Mouse (Mus musculus): ENCODE results near the gene Plcb1.
A peak's percentile ranks its signal among the peaks of the same experiment; 100 is the strongest.

The Plcb1 gene

DNA sequence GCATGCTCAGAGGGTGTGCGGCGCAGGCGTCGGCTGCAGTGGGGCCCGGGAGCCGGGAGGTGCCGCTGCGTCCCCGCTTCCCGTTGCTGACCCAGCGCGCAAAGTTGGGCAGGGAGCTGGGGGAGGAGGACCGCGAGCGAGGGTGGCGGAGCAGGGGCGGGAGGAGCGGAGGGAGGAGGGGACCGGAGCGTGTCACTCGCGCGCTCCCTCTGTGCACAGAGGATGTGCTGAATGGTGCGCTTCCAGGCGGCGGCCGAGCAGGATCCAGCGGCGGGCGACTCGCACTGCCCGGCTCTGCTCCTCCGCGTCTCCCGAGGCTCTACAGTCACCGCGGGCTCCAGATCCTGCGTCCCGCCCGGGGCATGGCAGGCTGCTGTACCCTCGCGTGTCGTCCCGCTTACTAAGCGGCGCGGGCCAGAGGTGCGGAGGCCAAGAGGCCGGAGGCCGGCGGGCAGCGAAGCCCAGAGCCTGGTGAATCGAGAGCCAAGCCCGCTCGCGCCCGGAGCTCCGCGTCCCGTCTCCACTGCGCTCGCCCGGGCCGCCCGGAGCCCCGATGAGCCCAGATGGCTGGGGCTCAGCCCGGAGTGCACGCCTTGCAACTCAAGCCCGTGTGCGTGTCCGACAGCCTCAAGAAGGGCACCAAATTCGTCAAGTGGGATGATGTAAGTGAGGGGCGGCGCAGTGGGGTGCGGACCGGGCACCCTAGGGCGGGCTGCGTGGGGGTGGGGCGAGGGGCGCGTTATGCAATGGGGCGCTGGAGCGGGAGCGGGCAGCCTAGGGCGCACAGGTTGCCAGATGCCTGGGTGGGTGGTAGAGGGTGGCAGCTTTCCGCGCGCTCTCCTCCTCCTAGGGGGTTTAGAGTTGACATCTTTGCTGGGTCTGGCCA lies at the start of gene Plcb1:
TSS of gene Plcb1 (plus strand) at position 98 of the 886 bp plus-strand sequence.
- DNase-seq (ENCODE audit: extremely low spot score, low spot score), result peak; percentile 88

DNA sequence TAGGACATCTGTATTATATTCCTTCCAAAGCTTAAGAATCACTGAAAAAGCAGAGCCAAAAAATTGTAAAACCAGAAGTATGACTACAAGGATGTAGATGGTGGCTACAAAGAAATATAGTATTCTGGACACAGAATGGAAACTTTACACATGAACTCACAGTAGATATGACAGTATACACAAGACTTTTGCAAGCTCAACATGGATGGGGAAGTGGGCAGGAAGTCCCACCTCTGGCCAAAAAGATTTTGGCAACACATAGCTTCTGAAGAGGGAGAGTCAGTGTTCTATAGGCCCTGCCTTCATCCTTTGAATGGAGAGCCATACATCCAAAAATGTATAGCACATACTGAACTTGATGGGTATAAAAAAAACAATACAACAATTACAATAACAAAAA lies 30.3 kb upstream of the Plcb1 start:
- DNase-seq (ENCODE audit: extremely low spot score, low spot score), result no peak

- no peak for DNase-seq (ENCODE audit: extremely low spot score, low spot score)
These were observed 29.8 kb upstream of the Plcb1 start for GRCm38 (mm10) chr2:134756086-134756485.

DNA sequence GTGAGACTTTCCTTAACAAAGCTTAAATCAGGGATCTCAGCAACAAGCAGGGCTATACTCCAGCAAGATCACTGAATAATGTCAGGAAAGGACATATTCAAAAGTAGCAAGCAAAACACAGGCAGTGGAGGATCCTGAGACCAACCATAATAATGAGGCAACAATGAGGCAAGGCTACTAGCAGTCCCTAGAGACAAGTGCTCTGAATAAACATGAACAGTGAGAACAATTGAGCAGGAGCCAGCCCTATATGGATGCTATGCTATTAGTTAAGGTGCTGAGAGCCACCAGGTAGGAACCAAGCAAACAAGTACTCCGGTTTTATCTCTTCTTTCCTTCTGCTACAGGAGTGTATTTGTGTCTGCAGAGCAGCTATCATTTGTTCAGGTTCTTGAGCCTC lies 24.8 kb upstream of the Plcb1 start:
- DNase-seq (ENCODE audit: extremely low spot score, low spot score), result no peak

GRCm38 (mm10) chr2:134763406-134763990 lies 22.4 kb upstream of the Plcb1 start:
- DNase-seq (ENCODE audit: extremely low spot score, low spot score), result no peak

DNA sequence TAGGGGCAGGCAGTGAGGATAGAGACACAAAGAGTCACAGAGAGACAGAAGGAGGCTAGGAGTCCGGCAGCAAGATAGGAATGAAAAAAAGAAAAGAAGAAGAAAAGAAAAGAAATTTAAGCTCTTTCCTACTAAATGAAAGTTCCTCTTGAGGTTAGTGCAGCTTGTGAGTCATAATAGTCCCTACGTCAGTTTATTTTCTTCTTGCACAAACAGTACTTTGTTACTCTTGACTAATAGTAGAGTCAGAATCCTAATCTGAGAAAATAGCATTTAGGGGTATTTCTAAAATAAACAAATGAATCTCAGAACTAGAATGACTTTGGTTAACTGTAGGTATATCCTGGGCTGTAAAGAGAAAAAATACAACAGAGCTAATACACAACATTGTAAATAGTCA lies 21.4 kb upstream of the Plcb1 start:
- DNase-seq (ENCODE audit: extremely low spot score, low spot score), result no peak

DNA sequence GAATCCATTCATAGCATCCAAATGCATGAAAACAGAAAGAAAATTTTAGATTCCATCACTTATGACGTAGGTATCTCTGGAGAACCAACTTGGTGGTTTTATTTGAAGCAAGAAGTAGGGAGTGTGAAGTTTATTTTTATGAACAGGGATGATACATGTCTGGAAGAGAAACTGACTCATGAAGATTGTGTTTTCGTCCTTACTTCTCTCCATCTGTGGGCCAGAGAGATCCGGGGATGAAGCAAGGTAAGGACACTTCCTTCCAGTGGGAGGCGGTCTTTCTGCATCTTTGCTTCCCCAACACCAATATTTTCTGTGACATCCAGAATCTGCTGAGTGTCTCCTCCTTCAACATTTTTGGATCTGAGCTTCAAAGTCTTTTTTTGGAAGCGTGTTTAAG lies 6.0 kb upstream of the Plcb1 start:
- no peak for DNase-seq (ENCODE audit: extremely low spot score, low spot score)

DNA sequence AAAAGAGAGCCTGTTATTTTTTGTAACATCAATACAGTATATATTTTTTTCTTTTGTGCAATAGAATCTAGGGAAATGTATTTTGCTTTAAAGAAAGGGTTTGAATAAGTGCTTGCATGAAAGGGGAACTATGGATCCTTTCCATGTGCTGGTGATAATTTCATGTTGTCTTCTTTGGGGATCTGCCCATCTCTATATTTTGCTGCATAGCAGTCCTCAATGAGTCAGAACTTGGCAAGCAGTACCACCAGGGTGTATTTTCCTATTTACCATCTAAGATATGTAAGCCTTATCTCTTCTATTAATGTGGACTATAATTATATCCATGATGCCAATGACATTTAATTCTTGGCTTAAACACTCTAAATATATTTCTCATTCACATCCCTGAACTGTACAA lies 5.6 kb upstream of the Plcb1 start:
- no peak for DNase-seq (ENCODE audit: extremely low spot score, low spot score)

- peak; percentile 37 for DNase-seq (ENCODE audit: extremely low spot score, low spot score)
These were observed 986 bp downstream of the Plcb1 start for GRCm38 (mm10) chr2:134786856-134787250.

DNA sequence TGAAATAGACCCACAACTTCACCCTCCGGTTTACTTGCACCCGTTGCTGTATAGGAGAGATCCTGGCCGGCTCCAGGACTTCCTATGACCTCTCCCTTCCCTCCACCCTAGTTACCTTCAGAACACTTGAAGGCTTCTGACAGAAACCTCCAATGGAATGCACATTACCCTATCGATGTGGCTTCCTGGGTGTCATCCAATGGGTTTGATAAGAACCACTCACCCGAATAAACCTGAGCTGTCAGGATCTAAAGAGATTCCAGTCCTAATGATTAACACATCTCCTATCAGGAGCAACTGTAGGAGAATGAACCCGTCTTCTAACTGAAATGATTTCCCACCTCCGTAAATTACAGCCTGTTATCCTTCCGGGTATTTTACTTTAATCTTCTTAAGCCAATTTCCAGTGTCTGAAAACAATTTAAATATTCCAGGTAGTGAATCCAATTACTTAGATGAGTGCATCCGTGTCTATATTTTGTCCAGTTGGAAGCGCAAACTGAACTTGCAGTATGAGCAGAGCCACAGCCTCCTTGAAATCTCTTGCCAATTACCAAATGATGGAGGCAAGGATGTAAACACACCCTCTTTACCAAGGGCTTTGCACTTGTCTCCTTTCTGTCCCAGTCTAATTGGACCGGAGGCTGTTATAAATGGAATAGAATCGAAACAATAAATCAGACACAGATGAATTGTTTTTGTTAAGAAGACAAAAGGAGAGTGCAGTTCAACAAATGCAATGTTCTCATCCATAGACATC lies 1.6 kb downstream of the Plcb1 start:
- DNase-seq (ENCODE audit: extremely low spot score, low spot score), result no peak

DNA sequence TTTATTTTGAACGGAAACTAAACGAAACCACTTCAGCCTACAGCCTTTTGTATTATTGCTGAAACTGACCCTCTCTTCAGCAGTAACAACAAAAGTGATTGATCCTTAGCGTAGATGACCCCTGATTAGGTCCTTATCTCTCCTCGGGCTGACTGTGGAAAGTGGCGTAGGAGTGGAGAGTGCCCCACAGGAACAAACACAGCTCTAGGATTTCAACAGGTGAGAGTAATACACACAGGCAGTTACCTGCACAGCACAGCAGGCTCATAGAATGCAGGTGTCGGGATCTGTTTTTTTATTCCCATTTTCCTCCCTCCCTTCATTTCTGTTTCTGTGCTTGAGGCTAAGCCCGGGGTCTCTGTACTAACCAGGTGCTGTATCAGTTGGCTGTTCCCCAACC lies 7.1 kb downstream of the Plcb1 start:
- no peak for DNase-seq (ENCODE audit: extremely low spot score, low spot score)

GRCm38 (mm10) chr2:134800226-134800625 lies 14.4 kb downstream of the Plcb1 start:
- DNase-seq (ENCODE audit: extremely low spot score, low spot score), result no peak

GRCm38 (mm10) chr2:134816383-134816782 lies 30.5 kb downstream of the Plcb1 start:
- no peak for DNase-seq (ENCODE audit: extremely low spot score, low spot score)

DNA sequence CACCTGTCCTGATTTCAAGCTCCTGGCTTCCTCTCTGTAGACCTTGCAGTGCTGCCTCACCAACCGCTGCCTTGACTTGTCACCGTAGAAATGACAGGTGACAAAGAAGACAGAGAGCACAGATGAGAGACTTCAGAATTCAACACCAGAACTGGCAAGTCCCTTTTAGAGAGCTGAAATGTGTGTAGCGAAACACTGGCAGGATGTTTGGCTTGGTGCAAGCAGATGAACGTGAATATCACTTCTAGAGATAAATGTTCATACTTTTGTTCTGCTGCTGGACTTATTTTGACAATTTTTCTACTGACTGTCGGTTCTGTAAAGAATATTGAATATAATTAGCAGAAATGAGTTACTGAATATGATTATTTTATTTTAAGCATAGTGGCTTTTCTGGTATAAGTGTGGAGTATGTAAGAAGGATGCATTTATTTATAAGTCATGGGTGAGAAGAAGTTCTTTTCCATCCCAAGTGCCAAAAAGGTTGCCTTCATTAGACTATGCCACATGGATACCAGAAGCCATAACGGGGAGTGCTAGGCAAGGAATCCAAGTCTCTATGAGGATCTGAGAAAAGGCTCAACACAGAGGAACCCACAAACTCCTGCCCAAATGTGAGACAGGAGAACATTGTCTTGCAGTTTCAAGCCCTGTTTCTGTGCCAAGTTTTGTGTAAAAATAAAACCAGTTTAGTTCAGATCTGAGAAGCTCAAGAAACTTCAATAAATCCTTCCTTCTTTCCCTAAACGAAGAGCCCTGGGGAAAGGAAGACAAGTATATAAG lies 31.4 kb downstream of the Plcb1 start:
- DNase-seq (ENCODE audit: extremely low spot score, low spot score), result no peak

DNA sequence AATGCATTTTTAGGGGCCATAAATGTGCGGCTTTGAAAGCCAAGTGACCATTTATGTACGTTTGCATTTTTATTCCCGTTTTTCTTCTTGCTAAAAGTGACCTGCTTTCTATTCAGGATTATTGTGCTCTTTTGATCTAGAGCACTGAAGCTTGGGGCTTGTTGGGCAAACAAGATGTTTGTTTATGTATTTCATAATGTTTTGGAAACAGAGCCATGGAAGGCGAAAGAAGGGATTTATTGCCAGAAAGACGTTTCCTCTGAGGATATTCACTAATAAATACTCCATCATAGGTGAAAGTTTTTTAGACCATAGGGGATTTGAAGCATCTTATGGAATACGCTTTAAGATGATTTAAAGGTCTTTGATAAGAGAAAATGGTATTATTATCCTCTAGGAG lies 35.3 kb downstream of the Plcb1 start:
- DNase-seq (ENCODE audit: extremely low spot score, low spot score), result no peak

DNA sequence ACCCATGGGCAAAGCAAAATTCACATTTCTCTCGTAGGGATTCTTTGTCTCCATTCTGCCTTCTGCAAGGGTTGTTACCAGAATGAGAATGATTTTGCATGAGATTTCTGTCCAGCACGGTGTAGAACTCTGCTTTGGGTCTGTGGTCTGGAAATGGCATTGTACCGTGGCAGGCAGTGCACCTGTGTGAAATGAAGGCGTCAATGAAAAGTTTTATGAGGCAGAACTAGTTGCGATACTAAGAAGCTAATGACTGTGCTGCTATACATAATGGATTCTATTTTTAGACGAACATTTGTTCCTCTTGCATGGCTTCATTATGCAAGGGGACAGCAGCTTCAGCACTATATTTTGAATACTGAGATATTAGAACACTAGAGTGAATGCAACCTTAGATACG lies 39.8 kb downstream of the Plcb1 start:
- no peak for DNase-seq (ENCODE audit: extremely low spot score, low spot score)

DNA sequence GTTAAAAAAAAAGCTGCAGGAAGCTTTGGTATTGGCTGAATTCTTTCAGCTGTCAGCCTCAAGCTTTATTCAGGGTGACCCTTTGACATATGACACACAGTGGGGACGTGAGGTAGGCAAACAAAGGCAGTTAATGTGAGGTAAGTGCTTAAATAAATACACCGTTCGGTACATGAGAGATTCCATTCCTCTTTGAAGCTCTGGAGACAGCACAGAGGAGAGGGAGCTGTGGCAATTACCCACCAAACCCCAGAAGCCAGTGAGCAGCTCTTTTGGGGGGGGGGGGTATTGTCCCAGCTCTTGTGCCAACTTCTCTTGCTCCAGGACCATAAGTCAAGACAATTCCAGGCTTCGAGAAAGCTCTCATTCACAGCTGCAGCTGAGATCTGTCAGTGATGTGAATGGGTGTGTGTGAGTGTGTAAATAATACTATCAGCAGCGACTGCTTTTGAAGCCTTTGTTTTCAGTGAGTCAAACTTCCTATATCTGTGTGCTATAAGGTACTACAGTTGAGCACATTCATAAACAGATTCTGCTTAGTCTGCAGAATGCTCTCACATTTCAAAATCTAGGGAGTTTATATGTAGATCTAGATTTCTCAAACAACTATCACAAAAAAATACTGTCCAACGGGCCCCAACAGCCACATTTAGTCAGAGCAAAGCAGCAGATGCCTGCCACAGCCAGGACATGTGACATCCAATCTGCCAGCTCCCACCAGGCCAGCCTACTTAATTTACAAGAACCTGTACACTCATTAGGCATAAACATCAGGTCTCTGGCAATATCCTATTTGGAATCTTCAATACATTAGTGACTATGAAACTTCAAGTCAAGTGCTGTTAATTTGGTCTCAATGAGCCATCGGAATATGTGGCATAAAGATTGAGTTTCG lies 40.5 kb downstream of the Plcb1 start:
- no peak for DNase-seq (ENCODE audit: extremely low spot score, low spot score)

DNA sequence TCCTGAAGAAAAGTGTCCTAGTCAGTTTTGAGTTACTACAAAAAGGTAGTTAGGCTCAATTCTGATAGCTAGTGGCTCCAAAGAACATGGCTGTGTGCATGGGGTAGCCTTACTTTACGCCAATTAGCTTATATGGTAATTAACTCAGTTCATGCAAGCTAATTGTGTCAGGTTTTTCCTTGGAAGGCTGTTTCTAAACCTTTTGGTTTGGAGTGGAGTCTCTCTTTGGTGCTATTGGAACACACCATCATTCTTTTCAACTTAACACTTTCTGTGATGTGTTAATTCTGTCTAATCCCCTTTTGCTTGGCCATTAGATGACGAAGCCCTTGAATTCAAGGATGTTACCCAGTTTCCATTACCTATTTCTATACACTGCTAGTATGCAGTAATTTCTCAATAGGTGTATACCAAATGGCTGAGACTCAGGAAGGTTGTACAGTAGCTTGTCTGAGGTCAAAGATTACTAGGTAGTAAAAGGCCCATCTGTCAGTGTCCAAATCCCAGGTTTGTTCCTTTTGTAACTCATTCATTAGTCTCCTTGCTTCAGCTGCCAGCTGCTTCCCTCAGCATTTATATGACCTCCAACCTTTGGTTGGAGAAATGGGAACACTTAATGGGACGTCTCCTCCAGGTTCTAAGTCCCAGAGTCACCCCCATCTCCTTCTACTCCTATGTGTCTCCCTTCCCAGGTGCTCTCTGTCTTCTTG lies 42.1 kb downstream of the Plcb1 start:
- no peak for DNase-seq (ENCODE audit: extremely low spot score, low spot score)

- no peak for DNase-seq (ENCODE audit: extremely low spot score, low spot score)
These were observed 46.0 kb downstream of the Plcb1 start for GRCm38 (mm10) chr2:134831861-134832260.

DNA sequence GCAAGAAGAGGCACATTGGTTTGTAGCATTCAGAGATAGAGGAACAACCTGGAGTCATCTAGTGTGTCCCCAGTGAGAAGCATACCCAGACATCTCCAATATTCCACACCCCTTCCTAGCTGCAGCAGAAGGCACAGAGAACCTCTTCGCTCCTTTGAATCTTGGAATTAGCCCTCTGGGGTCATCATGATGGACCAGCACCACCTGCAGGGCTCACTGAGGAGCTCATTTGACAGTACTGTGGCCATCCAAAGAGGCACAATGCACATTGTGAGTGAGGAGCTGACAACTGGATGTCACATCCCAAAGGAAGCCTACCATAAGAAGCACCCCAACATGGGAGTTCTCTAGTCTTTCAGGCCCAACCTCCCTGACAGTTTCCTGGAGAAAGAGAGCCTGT lies 50.2 kb downstream of the Plcb1 start:
- DNase-seq (ENCODE audit: extremely low spot score, low spot score), result no peak

Measured in neural tube, embryonic 10.5 days (tissue).